Mouse (Mus musculus): Measurements from ENCODE around the gene AL732309.1.
A peak's percentile ranks its signal among the peaks of the same experiment; 100 is the strongest.

The AL732309.1 gene

GRCm38 (mm10) chr2:25246183-25247072 is at the start of gene AL732309.1:
AL732309.1 (minus strand) TSS chr2:25246863.
- no peak for DNase-seq (ENCODE audit: low spot score in 2 of 2)

- DNase-seq (ENCODE audit: low spot score in 2 of 2): peak in 1 of 2 experiments; percentile 20
Measured at GRCm38 (mm10) chr2:25293706-25294105, 47.0 kb upstream of the AL732309.1 start.

- peak in 1 of 2 experiments; percentile 61 for DNase-seq (ENCODE audit: low spot score in 2 of 2)
Measured at GRCm38 (mm10) chr2:25292856-25293255, 46.2 kb upstream of the AL732309.1 start.

GRCm38 (mm10) chr2:25292054-25292544 is 45.4 kb upstream of the AL732309.1 start:
- peak in 1 of 2 experiments; percentile 33 for DNase-seq (ENCODE audit: low spot score in 2 of 2)

- DNase-seq (ENCODE audit: low spot score in 2 of 2): peak in 1 of 2 experiments; percentile 31
Measured at GRCm38 (mm10) chr2:25291184-25292053, 44.8 kb upstream of the AL732309.1 start.

- DNase-seq (ENCODE audit: low spot score in 2 of 2): peak in 1 of 2 experiments; percentile 43
Measured at GRCm38 (mm10) chr2:25290816-25291130, 44.1 kb upstream of the AL732309.1 start.

GRCm38 (mm10) chr2:25290101-25290815 is 43.6 kb upstream of the AL732309.1 start:
- DNase-seq (ENCODE audit: low spot score in 2 of 2): peak in 1 of 2 experiments; percentile 66

- peak in 1 of 2 experiments; percentile 27 for DNase-seq (ENCODE audit: low spot score in 2 of 2)
Measured at GRCm38 (mm10) chr2:25289651-25290050, 43.0 kb upstream of the AL732309.1 start, which contains the start of gene Lrrc26. Lrrc26 (plus strand) TSS chr2:25289915.

GRCm38 (mm10) chr2:25288734-25289345 is 42.2 kb upstream of the AL732309.1 start:
- peak in 1 of 2 experiments; percentile 9 for DNase-seq (ENCODE audit: low spot score in 2 of 2)

GRCm38 (mm10) chr2:25287927-25288649 is 41.4 kb upstream of the AL732309.1 start, which contains the start of gene Tmem210:
Tmem210 (plus strand) TSS chr2:25288145.
- peak in 1 of 2 experiments; percentile 22 for DNase-seq (ENCODE audit: low spot score in 2 of 2)

- DNase-seq (ENCODE audit: low spot score in 2 of 2): peak in 1 of 2 experiments; percentile 21
Measured at GRCm38 (mm10) chr2:25286837-25287636, 40.4 kb upstream of the AL732309.1 start.

- DNase-seq (ENCODE audit: low spot score in 2 of 2): peak in 1 of 2 experiments; percentile 9
Measured at GRCm38 (mm10) chr2:25286314-25286713, 39.7 kb upstream of the AL732309.1 start.

GRCm38 (mm10) chr2:25285551-25285950 is 38.9 kb upstream of the AL732309.1 start:
- peak in 1 of 2 experiments; percentile 7 for DNase-seq (ENCODE audit: low spot score in 2 of 2)

GRCm38 (mm10) chr2:25278928-25279882 is 32.5 kb upstream of the AL732309.1 start:
- peak in 1 of 2 experiments; percentile 72 for DNase-seq (ENCODE audit: low spot score in 2 of 2)

- no peak for DNase-seq (ENCODE audit: low spot score in 2 of 2)
Measured at GRCm38 (mm10) chr2:25273010-25273409, 26.3 kb upstream of the AL732309.1 start.

- no peak for DNase-seq (ENCODE audit: low spot score in 2 of 2)
Measured at GRCm38 (mm10) chr2:25272515-25272914, 25.9 kb upstream of the AL732309.1 start.

GRCm38 (mm10) chr2:25271827-25272511 is 25.3 kb upstream of the AL732309.1 start, which contains the start of the genes Ssna1 and Anapc2:
Ssna1 (minus strand) TSS chr2:25272438.
Anapc2 (plus strand) TSS chr2:25272478.
- DNase-seq (ENCODE audit: low spot score in 2 of 2): peak; percentile 93 to 98
